Mouse (Mus musculus): ENCODE measurements at regions not wholly inside any gene's neighbourhood (a gene's known extent, or its start where the extent isn't known, plus 50 kb on each side); places are given as distances from the start of the nearest gene placed in this dataset.

DNA sequence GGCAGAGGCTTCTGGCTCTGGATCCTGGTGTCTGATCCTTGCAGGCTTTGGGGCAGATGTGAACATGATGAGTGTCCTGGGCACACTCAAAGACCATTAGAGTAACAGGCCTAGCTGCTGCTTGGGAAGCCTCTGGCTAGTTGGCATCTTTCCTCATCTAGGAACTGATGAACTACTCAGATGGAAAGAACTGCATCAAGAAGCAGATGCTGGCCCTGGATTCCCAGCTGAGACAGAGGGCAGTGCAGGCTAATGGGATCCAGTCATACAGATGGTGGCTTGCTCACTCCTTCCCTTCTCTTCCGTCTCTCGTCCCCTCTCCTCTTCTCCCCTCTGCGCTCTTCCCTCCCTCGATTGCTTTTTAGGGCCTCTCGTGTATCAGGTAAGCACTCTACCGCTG is 219.8 kb upstream of the Gm4791 start:
- ChIA-PET CTCF (no interaction called here), POLR2A (no interaction called here)
- no peak for ATAC-seq
- DNase-seq (ENCODE audit: low read depth, low spot score), result no peak
- H3K27me3 ChIP-seq, result peaks cover 9% of the 10 kb centered on the region
- in situ Hi-C loops (cut with MboI; ENCODE audit: low pct_unique_long_range_greater_than_20kb), result no loop called here
- no peak for TF ChIP-seq CTCF (IDR thresholded peaks at IDR 0.05)

DNA sequence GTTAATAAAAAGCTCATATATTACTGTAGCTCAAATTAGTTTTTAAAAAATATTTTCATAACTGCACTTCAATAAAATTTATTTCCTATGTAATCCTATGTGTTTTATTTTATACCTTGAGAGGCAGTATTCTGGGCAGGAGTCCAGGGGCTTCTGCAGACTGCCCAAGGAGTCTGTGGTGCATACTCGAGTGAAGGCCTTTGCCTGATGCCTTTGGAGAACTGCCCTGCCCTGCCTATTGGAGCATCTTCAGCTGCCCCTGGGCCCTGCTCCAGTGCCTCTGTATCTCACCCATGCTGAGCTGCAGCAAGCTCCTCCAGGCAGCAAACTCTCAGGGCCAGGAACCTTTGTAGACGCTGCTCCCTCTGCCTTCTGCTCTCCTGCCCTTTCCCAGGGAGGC is 223.7 kb upstream of the Gm4791 start:
- ChIA-PET CTCF (interaction anchor here (1.0 kb wide), 1 partner anchor 9 kb away, joined by 3 read pairs; no protein-coding TSS in a partner anchor), POLR2A (no interaction called here)
- no peak for TF ChIP-seq CTCF (IDR thresholded peaks at IDR 0.05)
- ATAC-seq, result no peak
- DNase-seq (ENCODE audit: low read depth, low spot score), result no peak
- peaks cover 24% of the 10 kb centered on the region for H3K27me3 ChIP-seq
- in situ Hi-C loops (cut with MboI; ENCODE audit: low pct_unique_long_range_greater_than_20kb), result no loop called here

DNA sequence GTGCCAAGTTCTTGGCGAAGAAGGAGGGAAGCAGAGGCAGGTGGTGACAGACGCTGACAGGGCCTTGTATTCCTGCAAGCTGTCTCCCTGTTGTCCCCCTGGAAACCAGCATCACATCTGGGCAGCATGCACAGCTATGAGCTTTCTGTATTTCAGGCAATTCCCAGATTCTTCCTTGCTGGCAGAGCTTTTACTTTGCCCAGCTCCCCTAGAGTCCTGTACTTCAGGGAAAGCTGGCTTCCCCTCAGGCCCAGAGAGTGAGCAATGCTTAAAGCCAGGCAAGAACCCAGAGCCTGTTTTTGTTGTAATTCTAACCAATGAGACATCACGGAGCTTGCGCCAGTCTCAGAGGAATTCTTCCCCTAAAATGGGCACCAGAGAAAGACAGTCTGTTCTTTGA is 238.3 kb upstream of the Gm4791 start:
- ATAC-seq (no peak), DNase-seq (ENCODE audit: low read depth, low spot score) (no peak)
- POLR2A ChIA-PET, result interaction anchor here (0.8 kb wide), 1 partner anchor 898 kb away, joined by 11 read pairs; no protein-coding TSS in a partner anchor
- no peak for TF ChIP-seq CTCF (IDR thresholded peaks at IDR 0.05)
- CTCF ChIA-PET, result no interaction called here
- H3K27me3 ChIP-seq, result peaks cover 51% of the 10 kb centered on the region
- in situ Hi-C loops (cut with MboI; ENCODE audit: low pct_unique_long_range_greater_than_20kb), result no loop called here

DNA sequence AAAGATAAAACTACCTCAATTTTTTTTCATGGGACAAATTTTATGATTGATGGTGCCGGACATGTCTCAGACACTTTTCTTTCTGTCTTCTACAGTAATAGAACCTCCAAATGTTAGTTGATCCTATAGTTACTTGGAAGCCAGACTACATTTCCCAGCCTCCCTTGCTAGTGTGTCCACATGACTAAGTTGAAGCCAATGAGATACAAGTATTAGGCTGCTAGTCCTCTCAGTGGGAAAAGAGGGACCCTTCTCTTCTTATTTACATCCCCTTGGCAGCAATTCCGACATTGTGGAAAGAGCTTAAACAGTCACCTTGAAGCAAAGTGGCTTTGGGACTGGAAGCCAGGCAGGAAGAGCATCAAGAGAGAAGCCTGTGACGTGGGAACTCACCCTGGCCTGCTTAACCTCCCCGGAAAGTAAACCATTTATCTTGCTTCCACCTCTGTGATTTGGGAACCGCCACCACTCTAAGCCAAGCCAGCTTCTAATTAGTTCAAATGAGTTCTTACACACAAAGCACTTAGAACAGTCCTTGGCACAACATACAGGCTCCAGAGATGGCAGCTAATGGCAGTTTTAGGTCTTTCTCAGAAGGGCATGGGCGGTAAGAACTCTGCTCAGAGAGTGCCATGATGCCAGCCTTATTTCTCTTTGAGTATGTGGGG is 241.4 kb upstream of the Gm4791 start:
- DNase-seq (ENCODE audit: low read depth, low spot score) (no peak), ATAC-seq (no peak)
- TF ChIP-seq CTCF (IDR thresholded peaks at IDR 0.05), result no peak
- H3K27me3 ChIP-seq, result peaks cover 30% of the 10 kb centered on the region
- in situ Hi-C loops (cut with MboI; ENCODE audit: low pct_unique_long_range_greater_than_20kb), result no loop called here
- CTCF ChIA-PET, result no interaction called here
- POLR2A ChIA-PET, result no interaction called here

DNA sequence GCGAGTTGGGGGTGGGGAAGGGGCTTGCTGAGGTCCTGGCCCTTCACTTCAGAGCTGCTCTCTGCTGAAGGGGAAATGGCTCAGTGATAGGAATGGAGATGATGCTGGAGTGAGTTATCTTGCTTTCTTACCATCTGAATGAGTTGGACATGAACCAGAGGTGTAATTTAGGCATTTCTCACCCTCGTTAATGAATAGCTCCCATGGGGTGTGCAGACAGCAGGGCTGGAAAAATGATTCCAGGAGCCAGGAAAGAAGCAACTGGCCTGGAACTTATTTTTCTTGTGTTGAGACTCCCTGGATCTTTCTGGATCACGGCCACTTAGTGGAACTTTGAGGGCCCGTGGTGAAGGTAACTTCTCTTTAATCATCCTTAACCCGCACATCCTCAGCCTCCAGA is 246.6 kb upstream of the Gm4791 start:
- TF ChIP-seq CTCF (IDR thresholded peaks at IDR 0.05), result no peak
- DNase-seq (ENCODE audit: low read depth, low spot score) (no peak), ATAC-seq (no peak)
- CTCF ChIA-PET, result no interaction called here
- in situ Hi-C loops (cut with MboI; ENCODE audit: low pct_unique_long_range_greater_than_20kb), result no loop called here
- POLR2A ChIA-PET, result no interaction called here
- peaks cover 28% of the 10 kb centered on the region for H3K27me3 ChIP-seq

DNA sequence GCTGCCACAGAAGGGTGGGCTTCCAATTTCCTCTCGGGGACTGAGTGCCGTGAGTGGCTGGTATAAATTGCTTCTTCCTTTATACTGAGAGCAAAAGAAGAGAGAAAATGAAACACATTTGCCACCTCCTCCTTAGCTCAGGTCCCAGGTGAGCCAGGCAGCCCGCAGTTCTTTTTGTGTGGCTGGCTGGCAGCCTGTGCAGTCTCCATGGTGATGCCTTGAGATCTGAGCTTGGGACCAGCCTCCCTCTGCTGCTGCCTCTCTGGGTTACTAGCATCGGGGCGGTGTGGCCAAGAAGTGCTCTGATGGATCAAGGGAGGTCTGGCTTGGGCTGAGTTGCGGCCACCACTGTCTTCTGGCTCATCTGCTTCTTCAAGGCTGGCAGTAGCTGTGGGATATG is 249.1 kb upstream of the Gm4791 start:
- in situ Hi-C loops (cut with MboI; ENCODE audit: low pct_unique_long_range_greater_than_20kb), result loop anchor here (25.0 kb wide), 2 partner anchors 788 to 1863 kb away; partner anchors contain the start of genes Cadm1 and Nnmt
- ChIA-PET POLR2A (no interaction called here), CTCF (no interaction called here)

DNA sequence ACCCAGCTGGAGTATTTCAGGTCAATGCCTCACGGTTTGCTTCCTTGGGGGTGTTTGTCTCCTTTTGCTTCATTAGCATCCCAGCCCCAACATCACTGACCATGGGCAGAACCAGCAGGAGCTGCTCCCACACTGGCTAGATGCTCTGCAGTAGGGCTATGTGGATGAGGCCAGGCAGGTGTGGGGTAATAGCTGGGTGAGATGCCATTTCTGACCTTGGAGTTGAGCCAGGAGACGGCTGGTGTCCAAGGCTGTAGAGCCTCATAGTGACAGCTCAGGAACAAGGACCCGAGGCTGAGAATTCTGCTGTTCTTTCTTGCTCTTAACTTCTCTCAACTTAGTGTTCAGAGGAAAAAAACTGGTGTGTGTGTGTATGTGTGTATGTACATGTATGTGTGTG is 252.3 kb upstream of the Gm4791 start:
- POLR2A ChIA-PET, result no interaction called here
- in situ Hi-C loops (cut with MboI; ENCODE audit: low pct_unique_long_range_greater_than_20kb), result loop anchor here (25.0 kb wide), 2 partner anchors 791 to 1866 kb away; partner anchors contain the start of genes Cadm1 and Nnmt
- no peak for DNase-seq (ENCODE audit: low read depth, low spot score)
- no peak for TF ChIP-seq CTCF (IDR thresholded peaks at IDR 0.05)
- H3K27me3 ChIP-seq, result peaks cover 39% of the 10 kb centered on the region
- ATAC-seq, result no peak
- CTCF ChIA-PET, result no interaction called here

More for the DNA sequence above, 249.1 kb upstream of the Gm4791 start:
- H3K27me3 ChIP-seq, result peaks cover 27% of the 10 kb centered on the region
- ATAC-seq, result no peak
- TF ChIP-seq CTCF (IDR thresholded peaks at IDR 0.05), result no peak
- no peak for DNase-seq (ENCODE audit: low read depth, low spot score)

DNA sequence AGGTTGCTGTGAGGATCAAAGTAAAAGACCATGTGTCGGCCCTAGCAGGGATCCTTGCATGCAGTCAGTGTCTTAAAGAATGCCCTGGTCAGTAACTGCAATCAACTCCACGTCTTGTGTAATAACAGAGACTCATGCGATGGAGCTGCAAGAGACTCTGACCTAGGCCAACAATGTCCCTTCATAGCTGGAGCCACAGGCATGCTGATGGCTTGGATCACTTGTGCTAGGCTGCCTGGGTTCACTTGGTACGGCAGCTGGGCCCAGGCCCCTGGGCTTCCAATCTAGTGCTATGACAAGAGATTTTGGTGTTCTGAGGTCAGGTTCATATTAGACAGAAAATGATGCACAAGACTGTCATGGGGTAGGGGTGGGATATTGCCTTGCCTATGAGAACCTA is 258.0 kb upstream of the Gm4791 start:
- H3K27me3 ChIP-seq, result peaks cover 27% of the 10 kb centered on the region
- DNase-seq (ENCODE audit: low read depth, low spot score), result no peak
- POLR2A ChIA-PET, result no interaction called here
- CTCF ChIA-PET, result no interaction called here
- no peak for TF ChIP-seq CTCF (IDR thresholded peaks at IDR 0.05)
- ATAC-seq, result no peak
- in situ Hi-C loops (cut with MboI; ENCODE audit: low pct_unique_long_range_greater_than_20kb), result loop anchor here (5.0 to 25.0 kb wide), 3 partner anchors 797 to 1872 kb away; partner anchors contain the start of genes Cadm1 and Nnmt

DNA sequence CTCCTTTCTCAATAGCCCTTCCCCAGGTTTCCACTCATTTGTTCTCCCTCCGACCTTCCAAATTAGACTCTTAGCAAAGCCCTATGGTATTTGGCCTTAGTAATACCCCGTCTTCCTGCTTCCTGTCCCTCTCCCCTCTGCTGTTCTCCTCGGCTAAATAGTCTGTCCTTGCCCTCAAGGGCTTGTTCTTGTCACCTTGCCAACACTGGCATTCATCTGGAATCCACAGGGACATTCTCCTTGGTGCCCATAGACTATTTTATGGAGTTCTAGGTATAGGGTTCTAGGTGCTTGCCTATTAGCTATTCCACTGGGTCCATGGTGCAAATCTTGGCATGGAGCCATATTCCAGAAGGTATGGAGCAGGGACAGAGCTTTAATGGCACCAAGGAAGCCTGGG is 259.2 kb upstream of the Gm4791 start:
- ChIA-PET CTCF (no interaction called here), POLR2A (no interaction called here)
- peaks cover 25% of the 10 kb centered on the region for H3K27me3 ChIP-seq
- no peak for ATAC-seq
- no peak for DNase-seq (ENCODE audit: low read depth, low spot score)
- in situ Hi-C loops (cut with MboI; ENCODE audit: low pct_unique_long_range_greater_than_20kb), result loop anchor here (25.0 kb wide), 2 partner anchors 798 to 1873 kb away; partner anchors contain the start of genes Cadm1 and Nnmt
- no peak for TF ChIP-seq CTCF (IDR thresholded peaks at IDR 0.05)

DNA sequence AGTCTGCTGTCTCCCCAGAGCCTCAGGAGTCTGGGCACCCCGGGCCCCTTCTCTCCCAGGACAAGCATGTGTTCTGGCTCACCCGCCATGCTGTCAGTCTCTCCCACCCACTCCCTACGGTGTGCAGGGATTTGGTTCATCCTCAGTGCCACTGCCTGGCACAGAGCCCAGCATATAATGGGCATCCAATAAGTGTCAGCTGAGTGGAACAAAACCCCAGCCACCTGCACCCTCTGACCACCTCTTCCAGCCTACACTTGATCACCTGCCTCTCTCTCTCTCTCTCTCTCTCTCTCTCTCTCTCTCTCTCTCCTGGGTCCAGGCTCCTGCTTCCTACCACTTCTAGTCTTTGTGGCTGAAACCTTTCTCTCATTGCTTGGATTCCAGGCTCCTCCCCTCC is 259.9 kb upstream of the Gm4791 start:
- no peak for DNase-seq (ENCODE audit: low read depth, low spot score)

DNA sequence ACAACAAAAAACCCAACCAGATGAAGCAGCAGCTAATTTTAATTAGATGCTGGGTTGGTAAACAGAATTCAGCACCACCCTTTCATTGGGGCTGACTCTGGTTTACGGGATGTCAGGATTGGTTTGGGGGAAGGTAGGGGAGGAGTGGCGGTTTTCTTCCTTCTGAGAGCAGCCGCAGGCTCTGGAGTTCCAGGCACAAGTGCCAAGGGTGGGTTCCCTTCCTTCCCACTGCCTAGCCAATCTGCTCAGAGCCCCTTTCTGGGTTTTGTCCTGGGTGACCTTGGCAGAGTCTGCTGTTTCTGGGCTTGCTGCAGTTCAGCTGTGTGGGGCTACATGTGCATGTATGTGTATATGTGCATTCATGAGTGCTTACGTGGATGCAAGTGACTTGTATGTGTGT is 260.5 kb upstream of the Gm4791 start:
- CTCF ChIA-PET, result no interaction called here
- H3K27me3 ChIP-seq, result peaks cover 31% of the 10 kb centered on the region
- no peak for DNase-seq (ENCODE audit: low read depth, low spot score)
- POLR2A ChIA-PET, result interaction anchor here (0.6 kb wide), 1 partner anchor 183 kb away, joined by 3 read pairs; no protein-coding TSS in a partner anchor
- no peak for ATAC-seq
- in situ Hi-C loops (cut with MboI; ENCODE audit: low pct_unique_long_range_greater_than_20kb), result loop anchor here (25.0 kb wide), 2 partner anchors 799 to 1874 kb away; partner anchors contain the start of genes Cadm1 and Nnmt
- TF ChIP-seq CTCF (IDR thresholded peaks at IDR 0.05), result no peak

More for the DNA sequence above, 259.9 kb upstream of the Gm4791 start:
- ATAC-seq, result no peak
- ChIA-PET POLR2A (interaction anchor here (0.6 kb wide), 1 partner anchor 182 kb away, joined by 3 read pairs; no protein-coding TSS in a partner anchor), CTCF (no interaction called here)
- peaks cover 28% of the 10 kb centered on the region for H3K27me3 ChIP-seq
- in situ Hi-C loops (cut with MboI; ENCODE audit: low pct_unique_long_range_greater_than_20kb), result loop anchor here (25.0 kb wide), 2 partner anchors 799 to 1874 kb away; partner anchors contain the start of genes Cadm1 and Nnmt
- no peak for TF ChIP-seq CTCF (IDR thresholded peaks at IDR 0.05)
